Comparison of ENCODE assay signal across 18 mouse cellular contexts in genomic region chr4:119589423-119589822, GRCm38 (mm10). TPM values are rescaled to one million over a fixed set of nuclear protein-coding genes. Genes with fewer than 3 reads are reported as not detected.
"Had no signal": no experiment of that assay in that cellular context is flagged by ENCODE, and none has a peak within 500 bp of the region (broad histone marks: within the 10 kb centered on the region; RNA-seq: fewer than 3 reads in every experiment).

No protein-coding gene starts in this region.

- DNase-seq: liver, embryonic 13.5 days; liver, postnatal 0 days; lung, postnatal 14 days; right cerebral cortex, postnatal 14 days; thymus, postnatal 4 days had no signal

- H3K27ac ChIP-seq: hindbrain, postnatal 0 days; left cerebral cortex, adult 2 months; limb, embryonic 10.5 days; liver, embryonic 13.5 days; lung, embryonic 15.5 days; macrophage; midbrain, embryonic 12.5 days; neural tube, embryonic 13.5 days; stomach, postnatal 0 days had no signal

- H3K27me3 ChIP-seq: liver, embryonic 13.5 days; lung, embryonic 15.5 days; midbrain, embryonic 12.5 days; neural tube, embryonic 13.5 days had no signal

- ATAC-seq: hindbrain, postnatal 0 days; liver, postnatal 0 days; midbrain, embryonic 16.5 days had no signal

- H3K4me3 ChIP-seq: left cerebral cortex, adult 2 months; limb, embryonic 10.5 days; liver, embryonic 13.5 days; lung, embryonic 15.5 days; midbrain, embryonic 12.5 days; neural tube, embryonic 13.5 days had no signal

- H3K9me3 ChIP-seq: limb, embryonic 10.5 days; liver, embryonic 13.5 days; lung, embryonic 15.5 days; midbrain, embryonic 12.5 days; neural tube, embryonic 13.5 days had no signal

- H3K4me1 ChIP-seq: limb, embryonic 10.5 days; liver, embryonic 13.5 days; lung, embryonic 15.5 days had no signal

- H3K9ac ChIP-seq: liver, embryonic 13.5 days; liver, postnatal 0 days; lung, embryonic 15.5 days; midbrain, embryonic 12.5 days; neural tube, embryonic 13.5 days had no signal

- H3K4me2 ChIP-seq: liver, embryonic 13.5 days; lung, embryonic 15.5 days; midbrain, embryonic 12.5 days; neural tube, embryonic 13.5 days had no signal

RNA-seq across cellular contexts. Expression of gene Guca2a, which starts 48.1 kb away (rescaled TPM):
- total RNA-seq: hindbrain, postnatal 0 days; layer of hippocampus, postnatal 25 days; left cerebral cortex, adult 2 months; left cerebral cortex, postnatal 14 days; megakaryocyte-erythroid progenitor cell, adult 5-6 weeks had no signal
- polyA plus RNA-seq: hindbrain, postnatal 0 days; limb, embryonic 10.5 days; limb, embryonic 14.5 days; liver, embryonic 13.5 days; liver, postnatal 0 days; lung, embryonic 15.5 days; macrophage; midbrain, embryonic 12.5 days; midbrain, embryonic 16.5 days; neural tube, embryonic 13.5 days had no signal
